Mouse (Mus musculus) heart, postnatal 36 days (tissue): Measurements from ENCODE around the gene Abcc10. TPM values are rescaled to one million over a fixed set of nuclear protein-coding genes. Genes with fewer than 3 reads are reported as not detected.
A peak's percentile ranks its signal among the peaks of the same experiment; 100 is the strongest.

Experiments used
- DNase-seq, 2 experiments: peaks; one replicate each; pipeline ENCODE4 v3.0.0; 2021 to 2022
- intact Hi-C: fragments of 180-260 bp; cut with DNase I; formaldehyde crosslinking; loops from one replicate; pipeline ENCODE4 v1.15.1; 2025
- total RNA-seq, 2 experiments: library from RNA; stranded (reverse); gene quantifications; 2 replicates each; pipeline ENCODE4 v1.2.3; 2021

Gene Abcc10
- total RNA-seq = 1 to 10 TPM; 3.8 to 4.9 TPM

- peak; percentile 96 to 97 for DNase-seq
- intact Hi-C loops = loop anchor here (2.0 kb wide), 1 partner anchor 55 kb away; the partner anchor contains the start of gene Zfp318
Observed at GRCm38 (mm10) chr17:46327906-46328534, at the start of gene Abcc10. TSS of gene Abcc10 (minus strand) at chr17:46328352.

- peak; percentile 21 to 27 for DNase-seq
- intact Hi-C loops = loop anchor here (2.0 kb wide), 1 partner anchor 21 kb away; no protein-coding TSS in a partner anchor
Observed at GRCm38 (mm10) chr17:46371783-46372182, 43.6 kb upstream of the Abcc10 start.

GRCm38 (mm10) chr17:46351026-46351700 is 23.0 kb upstream of the Abcc10 start:
- DNase-seq = no peak

GRCm38 (mm10) chr17:46341208-46341607 is 13.1 kb upstream of the Abcc10 start:
- DNase-seq = no peak
- intact Hi-C loops = no loop called here

More at GRCm38 (mm10) chr17:46351026-46351700, 23.0 kb upstream of the Abcc10 start:
- intact Hi-C loops = no loop called here

- intact Hi-C loops = no loop called here
- DNase-seq = no peak
Observed at GRCm38 (mm10) chr17:46336475-46336874, 8.3 kb upstream of the Abcc10 start.

GRCm38 (mm10) chr17:46328723-46329122 is 571 bp upstream of the Abcc10 start:
- DNase-seq = no peak
- intact Hi-C loops = loop anchor here (2.0 kb wide), 1 partner anchor 54 kb away; the partner anchor contains the start of gene Zfp318

- intact Hi-C loops = no loop called here
- no peak for DNase-seq
Observed at GRCm38 (mm10) chr17:46327413-46327905, 693 bp downstream of the Abcc10 start.

- intact Hi-C loops = no loop called here
Observed at GRCm38 (mm10) chr17:46322046-46322823, 5.9 kb downstream of the Abcc10 start.

GRCm38 (mm10) chr17:46320492-46320891 is 7.7 kb downstream of the Abcc10 start:
- DNase-seq = no peak
- intact Hi-C loops = no loop called here

More at GRCm38 (mm10) chr17:46322046-46322823, 5.9 kb downstream of the Abcc10 start:
- DNase-seq = no peak

GRCm38 (mm10) chr17:46315813-46316212 is 12.3 kb downstream of the Abcc10 start:
- no peak for DNase-seq
- intact Hi-C loops = no loop called here

GRCm38 (mm10) chr17:46313135-46313715 is 14.9 kb downstream of the Abcc10 start:
- DNase-seq = no peak
- intact Hi-C loops = no loop called here

GRCm38 (mm10) chr17:46310515-46310914 is 17.6 kb downstream of the Abcc10 start:
- DNase-seq = no peak
- intact Hi-C loops = no loop called here

GRCm38 (mm10) chr17:46309835-46310234 is 18.3 kb downstream of the Abcc10 start:
- intact Hi-C loops = no loop called here
- no peak for DNase-seq

- intact Hi-C loops = no loop called here
- DNase-seq = no peak
Observed at GRCm38 (mm10) chr17:46306956-46307355, 21.2 kb downstream of the Abcc10 start.

GRCm38 (mm10) chr17:46304184-46304583 is 24.0 kb downstream of the Abcc10 start:
- intact Hi-C loops = no loop called here
- no peak for DNase-seq

- no peak for DNase-seq
- intact Hi-C loops = no loop called here
Observed at GRCm38 (mm10) chr17:46301892-46302291, 26.3 kb downstream of the Abcc10 start.

- intact Hi-C loops = loop anchor here (1.0 kb wide), 1 partner anchor 32 kb away; no protein-coding TSS in a partner anchor
- DNase-seq = peak; percentile 87 to 90
Observed at GRCm38 (mm10) chr17:46298220-46298913, 29.8 kb downstream of the Abcc10 start.

- intact Hi-C loops = loop anchor here (1.0 kb wide), 1 partner anchor 31 kb away; no protein-coding TSS in a partner anchor
- no peak for DNase-seq
Observed at GRCm38 (mm10) chr17:46297364-46298219, 30.6 kb downstream of the Abcc10 start, which contains the start of gene Dlk2. TSS of gene Dlk2 (plus strand) at chr17:46297421.

- intact Hi-C loops = no loop called here
Observed at GRCm38 (mm10) chr17:46297028-46297363, 31.2 kb downstream of the Abcc10 start.

More at GRCm38 (mm10) chr17:46297028-46297363, 31.2 kb downstream of the Abcc10 start:
- DNase-seq = no peak
